Mouse (Mus musculus) cerebellum, adult 8-10 months (tissue): ENCODE data around the gene Uox.

Source experiments
- DNase-seq: peaks from one replicate; pipeline ENCODE4 v3.0.0; 2022

Gene Uox

DNA sequence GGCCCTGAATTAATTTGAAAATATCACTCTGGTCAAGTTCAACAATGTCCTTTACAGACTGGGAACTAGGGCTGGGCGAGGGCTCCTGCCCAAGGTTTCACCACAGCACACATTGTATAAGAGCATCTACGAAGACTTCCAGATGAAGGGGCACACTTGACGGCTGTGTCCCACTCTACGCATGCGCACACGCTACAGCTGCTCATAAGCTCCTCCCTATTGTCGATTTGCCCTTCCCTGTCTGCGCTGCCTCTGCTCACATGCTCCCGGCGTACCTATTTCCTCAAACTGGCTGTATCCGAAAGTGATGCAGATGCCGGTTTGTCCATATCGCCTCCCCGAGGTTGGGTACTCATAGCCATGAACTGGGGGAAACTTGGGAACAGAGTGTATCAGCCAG is 16.4 kb downstream of the Uox start:
- no peak for DNase-seq

DNA sequence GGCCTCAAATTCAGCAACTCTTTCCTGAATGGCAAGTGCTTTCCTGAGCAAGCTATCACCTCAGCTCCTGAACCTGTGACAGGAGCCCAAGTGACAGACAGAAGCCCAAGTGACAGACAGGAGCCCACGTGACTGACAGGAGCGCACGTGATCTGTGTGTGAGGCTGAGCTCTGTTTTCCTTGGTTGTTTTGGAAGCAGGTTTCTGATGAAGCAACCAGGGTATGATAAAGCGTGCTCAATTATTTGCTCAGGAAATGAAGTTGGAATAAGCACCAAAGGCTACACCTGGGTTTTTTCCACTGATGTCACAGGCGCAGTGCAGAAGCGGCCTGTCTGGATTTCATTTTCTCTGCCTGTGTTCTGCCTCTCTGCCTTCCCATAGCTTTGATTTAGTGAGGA is 19.3 kb downstream of the Uox start:
- DNase-seq: no peak

DNA sequence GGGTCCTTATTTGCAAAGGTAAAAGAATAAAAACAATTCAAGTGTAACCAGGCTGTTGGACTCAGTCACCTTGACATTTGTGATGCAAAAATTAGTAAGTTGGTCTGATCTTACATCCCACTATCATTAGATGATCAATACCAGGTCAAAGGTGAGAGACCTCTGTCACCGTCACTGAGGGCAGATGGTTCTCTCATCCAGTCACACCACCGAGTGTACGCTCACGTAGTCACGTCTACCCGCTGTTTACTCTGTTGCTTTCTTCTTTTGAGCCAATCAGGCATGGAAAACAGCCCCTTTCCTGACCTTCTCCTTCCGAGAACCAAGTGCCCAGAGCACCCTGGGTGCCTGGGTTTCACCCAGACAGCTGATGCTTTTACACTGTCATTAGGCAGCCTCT is 20.9 kb downstream of the Uox start:
- no peak for DNase-seq

DNA sequence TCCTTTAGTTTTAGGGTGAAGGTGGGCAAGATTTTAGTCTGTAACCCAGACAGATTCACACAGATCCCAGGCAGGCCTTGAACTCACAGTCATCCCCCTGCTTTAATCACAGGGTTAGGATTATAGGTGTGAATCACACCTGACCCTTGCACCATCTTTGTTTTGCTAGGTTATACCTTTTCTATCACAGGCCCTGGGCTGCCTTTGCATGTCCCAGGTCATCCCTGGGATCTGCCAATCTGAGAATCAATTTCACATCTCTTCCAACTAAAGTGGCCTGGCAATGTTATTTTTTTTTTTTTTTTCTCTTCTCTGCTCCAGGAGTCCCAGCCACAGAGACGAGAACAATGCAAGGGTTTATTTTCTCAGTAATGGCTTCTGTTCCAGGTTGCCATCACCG is 21.4 kb downstream of the Uox start:
- no peak for DNase-seq

DNA sequence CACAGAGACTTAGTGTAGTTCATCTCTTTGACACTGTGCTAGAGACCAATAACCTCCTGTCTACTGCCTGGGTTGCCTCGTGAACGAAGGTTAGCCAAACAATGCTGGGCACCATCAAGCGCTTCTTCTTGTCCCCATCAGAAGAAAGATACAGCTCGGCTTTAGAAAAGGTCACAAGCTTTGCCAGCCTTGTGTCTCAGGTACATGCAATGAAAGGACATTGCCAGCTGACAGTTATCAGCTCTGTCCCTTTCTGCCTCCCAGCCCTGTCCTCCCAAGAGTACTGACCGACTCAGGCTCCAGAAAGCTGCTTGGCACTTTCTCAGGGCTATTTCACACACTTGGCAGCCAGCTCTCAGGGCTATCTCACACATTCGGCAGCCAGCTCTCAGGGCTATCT is 25.2 kb downstream of the Uox start:
- DNase-seq: no peak

DNA sequence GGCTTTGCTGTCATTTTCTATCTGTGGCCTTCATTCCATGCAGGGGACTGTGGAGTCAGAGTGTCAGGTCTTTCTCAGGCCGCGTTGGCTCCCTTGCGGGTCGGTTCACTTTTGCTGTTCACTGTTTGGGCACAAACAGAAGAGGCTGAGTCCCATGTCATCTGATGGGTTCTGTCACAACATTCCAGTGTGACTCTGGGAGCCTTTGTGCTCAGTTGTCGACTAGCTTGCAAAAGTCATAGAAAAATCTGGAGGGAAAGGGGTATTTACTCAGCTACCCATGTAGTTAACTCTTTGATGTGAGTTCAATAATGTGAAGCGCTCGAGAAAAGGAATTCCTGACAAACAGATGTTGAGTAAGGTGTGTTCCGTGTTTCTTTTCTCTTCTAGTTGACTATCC is 26.2 kb downstream of the Uox start:
- DNase-seq: no peak

DNA sequence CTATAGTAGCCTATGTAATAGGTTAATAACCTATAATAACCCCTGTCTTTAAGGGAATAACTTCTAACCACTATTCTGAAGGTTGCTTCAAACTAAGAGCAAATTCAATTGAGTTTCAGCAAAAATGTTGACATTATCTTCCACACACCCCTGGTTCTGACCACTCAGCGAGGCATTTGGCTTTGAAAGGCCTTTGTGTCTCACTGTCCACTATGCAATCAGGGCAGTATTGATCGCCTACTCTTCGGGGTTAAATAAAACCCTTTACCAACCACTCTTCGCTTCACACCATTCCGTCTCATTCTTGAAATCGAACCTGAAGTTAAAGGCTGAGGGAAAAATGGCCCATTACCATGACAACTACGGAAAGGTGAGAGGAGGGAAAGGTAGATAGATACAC is 26.6 kb downstream of the Uox start:
- no peak for DNase-seq

DNA sequence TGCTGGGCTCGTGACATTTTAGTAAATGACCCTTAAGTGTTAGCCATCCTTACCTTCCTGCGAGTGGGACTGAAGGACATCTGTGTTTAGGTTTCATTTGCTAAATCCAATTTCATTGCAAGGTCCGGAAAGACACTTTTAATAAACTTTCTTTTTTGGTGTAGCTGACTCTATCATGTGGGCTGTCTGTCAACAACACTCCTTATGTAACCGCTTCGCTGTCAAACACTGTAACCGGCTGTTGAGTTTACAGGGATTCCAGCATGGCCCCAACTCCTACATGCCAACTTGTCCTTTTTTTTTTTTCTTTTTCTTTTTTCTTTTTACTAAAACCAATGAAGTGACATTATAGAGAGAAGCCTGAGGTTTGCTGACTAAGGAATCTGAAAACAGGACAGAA is 28.2 kb downstream of the Uox start:
- DNase-seq: no peak

DNA sequence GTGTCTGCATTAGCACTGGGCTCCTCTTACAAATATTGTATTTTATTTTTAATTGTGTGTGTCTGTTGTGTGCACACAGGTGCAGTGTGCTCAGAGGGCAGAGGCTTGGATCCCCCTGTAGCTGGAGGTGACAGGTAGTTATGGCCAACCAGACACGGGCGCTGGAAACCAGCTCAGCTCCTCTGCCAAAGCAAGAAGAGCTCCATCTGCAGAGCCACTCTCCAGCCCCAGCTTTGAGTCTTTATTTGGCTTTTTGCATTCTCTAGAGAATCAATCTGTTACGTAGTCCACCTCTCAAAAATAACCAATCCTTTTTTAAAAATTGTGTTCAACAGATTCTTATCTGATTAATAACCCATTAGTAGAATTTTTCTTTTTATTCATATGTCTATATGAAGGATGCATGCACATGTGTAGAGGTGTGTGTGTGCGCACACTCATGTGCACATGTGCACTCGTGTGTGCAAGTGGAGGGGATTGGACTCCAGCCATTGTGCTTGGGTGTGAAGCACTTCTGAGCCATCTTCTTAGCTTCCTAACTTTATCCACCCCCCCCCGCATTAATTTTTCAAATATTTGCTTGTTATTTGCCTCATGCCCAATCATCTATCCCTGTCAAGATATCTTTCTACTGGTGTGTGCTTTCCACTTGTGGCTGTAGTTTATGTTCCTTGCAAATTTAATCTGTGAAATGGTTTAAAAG is 29.1 kb downstream of the Uox start:
- no peak for DNase-seq

DNA sequence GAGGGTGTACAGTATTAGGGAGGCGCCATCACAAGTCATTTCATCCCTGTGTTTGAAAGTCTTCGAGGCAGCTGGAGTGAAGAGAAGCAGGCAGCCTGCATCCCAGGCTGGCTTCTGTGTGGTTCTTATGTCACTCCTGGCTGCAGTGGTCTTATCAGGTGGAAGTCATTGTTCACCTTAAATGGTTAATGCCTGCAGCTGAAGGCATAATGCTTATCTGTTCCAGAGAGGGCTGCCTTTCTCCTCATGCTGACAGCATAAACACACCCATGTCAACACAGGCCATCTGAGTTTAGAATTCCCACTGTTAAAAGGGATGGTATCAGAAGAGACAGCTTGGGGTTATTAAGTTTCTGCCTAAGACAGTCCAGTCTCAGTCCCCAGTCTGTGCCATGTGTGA is 31.0 kb downstream of the Uox start:
- DNase-seq: no peak

DNA sequence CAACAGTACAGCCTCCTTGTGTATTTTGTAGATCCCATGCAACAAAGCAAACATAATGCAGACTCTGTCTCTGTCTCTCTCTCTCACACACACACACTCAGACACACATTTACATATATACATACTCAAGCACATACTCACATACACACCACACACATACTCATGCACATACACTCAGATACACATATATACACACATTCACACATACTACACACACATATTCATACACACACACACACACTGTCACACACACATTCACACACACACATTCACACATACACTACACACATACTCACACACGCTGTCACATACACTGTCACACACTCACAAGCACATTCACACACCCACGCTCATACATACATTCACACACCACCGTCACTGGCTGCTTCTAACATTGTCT is 32.3 kb downstream of the Uox start:
- DNase-seq: no peak

DNA sequence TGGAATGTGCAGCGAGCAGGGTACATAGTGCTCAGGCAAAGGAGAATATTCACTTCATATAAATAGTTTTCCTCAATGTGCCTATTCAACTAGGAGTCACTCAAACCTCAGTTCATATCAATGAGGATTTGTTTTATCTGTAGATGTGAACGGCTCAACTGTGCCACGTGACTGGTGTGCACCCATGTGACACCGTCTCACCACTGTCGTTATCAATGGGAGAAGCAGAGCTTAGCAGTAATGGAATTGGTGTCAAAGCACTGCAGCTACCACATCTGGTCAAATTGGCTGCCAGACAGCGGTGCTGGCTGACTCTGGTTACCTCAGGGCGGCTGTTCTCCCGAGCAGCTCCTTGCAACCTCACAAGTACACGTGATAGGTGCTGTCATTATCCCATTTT is 34.4 kb downstream of the Uox start:
- no peak for DNase-seq

DNA sequence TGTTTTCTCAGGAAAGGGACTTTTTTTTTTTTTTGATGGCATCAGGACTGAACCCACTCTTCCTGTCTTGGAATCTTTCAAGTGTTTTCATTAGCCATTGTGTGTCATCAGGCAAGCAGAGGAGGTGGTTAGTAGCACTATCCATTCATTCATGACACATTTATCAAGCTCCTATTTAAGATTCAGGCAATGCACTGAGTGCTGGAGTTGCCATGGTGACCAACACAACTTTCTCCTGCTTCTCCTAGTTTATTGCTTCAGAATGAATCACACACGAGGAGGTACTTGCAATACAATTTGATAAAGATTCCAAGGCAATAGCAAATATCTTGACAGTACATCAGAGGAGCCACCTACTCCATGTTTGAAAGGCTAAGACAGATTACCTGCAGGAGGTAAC is 37.1 kb downstream of the Uox start:
- no peak for DNase-seq

DNA sequence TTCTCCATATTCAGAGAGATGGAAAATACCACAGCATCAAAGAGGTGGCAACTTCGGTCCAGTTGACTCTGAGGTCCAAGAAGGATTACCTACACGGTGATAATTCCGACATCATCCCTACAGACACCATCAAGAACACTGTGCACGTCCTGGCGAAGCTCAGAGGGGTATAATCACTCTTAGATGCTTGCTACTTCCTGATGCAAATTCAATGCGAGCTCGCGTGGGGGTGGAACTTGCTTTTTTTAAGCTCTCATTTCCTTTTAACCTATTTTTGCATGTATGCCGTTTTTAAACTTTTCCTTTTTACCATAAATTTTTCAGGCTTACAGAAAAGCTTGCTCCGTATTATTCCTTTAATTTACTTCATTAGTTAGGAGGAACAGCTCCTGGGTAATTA is 40.1 kb downstream of the Uox start:
- DNase-seq: no peak

DNA sequence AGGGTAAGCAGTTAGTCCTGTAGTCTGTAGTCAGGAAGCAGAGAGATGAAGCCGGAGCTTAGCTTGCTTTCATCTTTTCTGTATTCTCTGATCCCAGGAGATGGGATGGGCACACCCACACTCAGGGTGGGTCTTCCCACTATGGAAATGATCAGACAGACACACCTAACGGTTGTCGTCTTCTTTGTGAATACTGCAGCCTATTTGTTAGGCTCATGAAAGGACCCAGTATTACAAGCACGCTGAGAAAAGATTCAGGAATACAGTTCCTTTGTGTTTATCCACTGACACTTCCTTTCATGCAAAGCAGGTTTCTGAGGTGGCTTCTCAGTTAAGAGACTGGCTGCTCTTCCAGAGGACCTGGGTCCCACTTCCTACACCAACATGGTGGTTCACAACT is 41.0 kb downstream of the Uox start:
- no peak for DNase-seq

DNA sequence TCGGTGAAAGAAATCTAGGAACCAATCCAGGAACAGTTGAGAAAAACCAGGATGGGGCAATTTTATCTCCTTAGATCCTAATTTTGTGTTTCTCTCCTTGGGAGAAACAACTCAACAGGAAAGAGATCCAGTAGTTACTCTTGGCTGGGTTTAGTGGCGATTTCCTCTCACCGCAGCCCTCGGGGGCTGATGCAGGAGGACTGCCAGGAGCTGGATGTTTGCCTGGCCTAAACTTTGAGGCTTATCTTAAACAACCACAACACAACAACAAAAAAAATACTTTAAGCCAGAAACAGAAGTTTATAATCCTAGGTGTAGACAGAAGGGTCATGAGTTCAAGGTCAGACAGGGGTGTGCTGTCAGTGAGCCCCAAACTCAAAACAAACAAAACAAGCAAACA is 41.6 kb downstream of the Uox start:
- no peak for DNase-seq

DNA sequence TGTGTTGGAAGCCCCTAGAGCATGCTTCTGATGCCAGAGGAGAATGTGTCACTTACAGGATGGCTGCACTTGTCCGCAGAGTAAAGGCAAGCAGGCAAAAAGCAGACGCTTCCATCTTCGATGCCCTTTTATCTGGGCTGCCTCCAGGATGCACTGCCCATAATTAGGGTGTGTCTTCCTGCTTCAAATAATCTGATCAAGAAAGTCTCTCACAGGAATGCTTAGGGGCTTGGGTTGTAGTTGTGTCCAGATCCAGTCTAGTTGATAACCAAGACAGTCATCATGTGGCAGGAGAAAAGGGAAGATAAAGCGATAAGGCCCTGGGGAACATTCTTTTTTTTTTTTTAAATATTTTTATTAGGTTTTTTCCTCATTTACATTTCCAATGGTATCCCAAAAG is 45.3 kb downstream of the Uox start, which contains the start of gene Dnase2b:
Gene Dnase2b, minus strand, starts transcription at position 101 of the 400 bp plus-strand sequence.
- DNase-seq: no peak

DNA sequence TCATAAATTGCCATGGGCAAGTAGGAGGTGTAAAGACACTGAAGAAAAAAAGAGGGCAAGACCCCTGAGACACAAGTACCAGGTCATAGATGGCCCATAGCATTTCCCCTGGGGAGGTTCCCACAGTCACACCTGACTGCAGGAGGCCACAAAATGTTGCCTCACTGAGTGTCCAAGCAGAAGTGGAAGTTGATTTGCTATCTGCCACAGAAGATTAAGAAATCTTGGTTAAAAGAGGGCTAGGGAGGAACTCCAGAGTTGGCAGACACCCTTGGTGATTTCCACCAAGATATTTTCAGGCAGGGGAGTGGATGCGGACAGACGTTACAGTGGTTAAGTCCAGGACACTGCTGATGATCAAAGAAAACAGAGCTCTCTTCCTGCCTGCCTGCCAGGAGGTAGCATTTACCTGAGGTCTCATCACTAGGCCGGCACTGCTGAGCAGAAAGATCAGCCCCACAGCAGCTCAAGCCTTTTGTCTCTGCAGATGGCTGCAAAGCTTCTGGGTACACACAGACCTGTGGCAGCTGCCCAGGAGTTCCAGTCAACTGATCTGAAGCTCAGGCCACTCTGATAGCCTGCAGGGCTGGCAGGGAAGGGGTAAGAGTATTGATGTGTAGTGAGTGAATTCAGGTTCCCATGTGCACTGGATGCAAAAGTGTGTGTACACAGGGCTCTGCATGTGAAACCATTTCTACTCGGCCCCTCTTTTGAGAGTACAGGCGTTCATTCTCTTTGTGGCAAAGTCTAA is 46.5 kb downstream of the Uox start:
- no peak for DNase-seq

DNA sequence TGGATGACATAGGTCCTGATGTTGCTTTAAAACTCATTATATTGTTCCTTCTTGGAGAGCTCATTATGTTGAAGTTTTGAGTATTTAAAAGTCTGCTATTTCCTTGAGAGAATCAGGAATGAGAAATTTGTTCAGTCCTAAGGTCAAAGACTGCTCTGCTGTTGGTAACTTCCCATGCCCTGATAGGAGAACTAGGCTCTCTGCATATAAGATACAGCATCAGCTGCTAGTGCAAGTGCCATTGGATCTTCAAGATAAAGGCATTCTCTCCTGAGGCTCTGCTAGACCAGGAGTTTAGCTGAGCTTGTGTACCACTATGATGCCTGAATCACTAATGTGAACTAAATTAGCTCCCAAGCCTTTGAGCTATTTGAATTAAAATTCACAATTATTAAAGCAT is 47.7 kb downstream of the Uox start:
- DNase-seq: no peak

DNA sequence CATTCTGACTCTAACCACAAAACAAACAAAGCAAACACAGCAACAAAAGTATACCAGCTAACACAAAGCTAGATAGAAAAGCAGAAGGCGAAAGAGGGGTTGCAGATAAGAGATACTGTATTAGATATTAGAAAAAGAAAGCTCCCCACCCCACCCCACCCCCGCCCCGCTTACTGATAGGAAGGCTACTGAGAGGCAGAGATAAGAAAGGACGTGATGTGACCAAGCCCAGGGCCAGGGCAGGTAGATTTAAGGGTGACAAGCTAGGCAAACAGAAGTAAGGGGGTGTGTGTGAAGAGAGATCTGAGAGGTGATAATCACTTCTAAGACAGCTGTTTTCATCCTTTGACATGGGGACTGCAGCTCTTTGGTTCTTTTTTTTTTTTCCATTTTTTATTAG is 48.1 kb downstream of the Uox start:
- no peak for DNase-seq

DNA sequence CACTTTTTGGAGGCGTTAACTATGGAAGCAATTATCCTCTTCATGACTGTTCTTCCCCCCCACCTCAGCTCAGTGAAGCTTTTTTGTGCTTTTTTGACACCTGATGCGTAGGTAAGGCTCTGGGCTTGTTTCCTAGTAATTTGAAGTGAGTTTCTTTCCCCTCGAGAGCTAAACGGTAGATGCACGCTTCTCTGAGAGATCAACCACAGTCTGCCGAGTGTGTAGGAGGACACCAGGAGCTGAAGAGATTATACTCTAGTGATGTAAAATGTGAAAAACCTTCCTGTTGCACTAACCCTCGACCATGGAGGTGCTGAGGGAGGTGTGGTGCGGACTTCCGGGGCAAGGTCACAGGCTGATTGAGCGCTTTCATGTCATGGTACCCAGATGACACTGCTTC is 49.9 kb downstream of the Uox start:
- DNase-seq: no peak

DNA sequence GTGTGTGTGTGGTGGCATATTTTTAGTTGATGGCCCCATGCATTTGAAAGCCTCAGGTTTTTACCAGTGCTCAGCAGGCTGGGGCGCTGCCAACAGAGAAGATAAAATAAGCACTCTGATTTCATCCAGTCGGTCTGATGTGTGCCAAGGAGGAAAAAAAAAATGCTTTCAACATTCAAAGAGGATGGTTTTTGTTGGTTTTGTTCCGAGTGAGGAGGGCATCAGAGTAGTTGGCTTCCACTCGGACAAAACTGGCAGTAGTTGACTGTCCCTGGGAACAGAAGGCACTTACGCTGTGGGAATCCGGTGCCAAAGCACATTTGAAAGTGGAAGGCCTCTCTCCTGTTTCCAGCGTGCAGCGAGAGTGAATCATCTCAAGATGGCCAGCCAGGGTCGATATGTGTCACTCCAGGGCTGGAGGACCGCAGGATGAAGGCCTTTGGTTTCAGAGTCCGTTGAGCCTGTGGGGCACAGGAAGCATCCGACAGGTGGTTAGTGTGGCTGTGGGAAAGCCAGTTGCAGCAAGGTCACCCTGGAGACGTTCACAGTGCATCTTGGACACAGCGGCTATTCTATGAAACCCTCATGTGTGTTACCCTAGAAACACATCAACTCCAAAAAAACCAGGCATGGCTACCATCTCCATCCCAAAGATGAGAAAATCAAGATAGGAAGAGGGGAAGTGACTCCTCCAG is 50.5 kb downstream of the Uox start:
- DNase-seq: peak; percentile 77

DNA sequence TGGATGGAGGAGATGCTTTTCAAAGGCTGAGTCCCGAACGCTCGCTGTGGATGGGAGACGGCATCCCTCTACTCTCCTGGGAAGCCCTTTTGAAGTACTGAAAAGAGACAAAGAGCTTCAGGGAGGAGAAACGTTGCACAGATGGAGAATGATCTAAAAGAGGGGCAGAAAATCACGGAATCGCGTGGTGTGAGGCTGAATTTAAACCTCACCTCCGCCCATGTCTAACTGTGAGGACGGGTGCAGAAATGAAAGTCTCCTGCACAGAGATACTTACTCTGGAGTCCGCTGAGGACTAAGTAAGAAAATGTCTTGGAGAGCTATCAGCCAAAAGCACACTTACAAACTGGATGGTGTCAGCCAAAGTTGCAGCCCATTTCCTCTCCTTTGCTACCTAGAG is 51.7 kb downstream of the Uox start:
- DNase-seq: no peak

DNA sequence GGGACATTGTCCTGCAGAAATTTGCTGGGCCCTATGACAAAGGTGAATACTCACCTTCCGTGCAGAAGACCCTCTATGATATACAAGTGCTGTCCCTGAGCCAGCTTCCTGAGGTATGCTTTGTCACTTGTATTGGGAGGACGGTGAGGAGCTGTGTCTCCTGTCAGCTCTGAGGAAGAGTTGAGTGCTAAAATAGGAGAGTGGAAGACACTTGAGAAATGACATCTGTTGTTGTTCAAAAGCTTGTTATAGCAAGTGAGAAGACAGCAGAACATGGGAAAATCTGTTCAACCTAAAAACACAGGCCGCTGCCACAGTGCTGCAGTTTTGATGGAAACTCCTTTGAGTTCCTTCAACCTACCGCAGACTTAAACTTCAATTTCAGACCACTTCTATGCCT is 55.5 kb downstream of the Uox start:
- DNase-seq: no peak
